Mouse (Mus musculus) myocyte (in vitro differentiated cells): ENCODE results near the gene Twsg1.

Experiments used
- POLR2A ChIP-seq: IDR thresholded peaks from one replicate; pipeline ENCODE4 v1.6.1; 2011; ENCODE audit warnings: low read depth, mild to moderate bottlenecking, control low read depth, moderate library complexity; ENCODE audit not compliant: insufficient read length
- TCF12 ChIP-seq: IDR thresholded peaks from one replicate; pipeline ENCODE4 v1.6.1; 2011; ENCODE audit warnings: mild to moderate bottlenecking, control low read depth; ENCODE audit not compliant: poor library complexity, insufficient read depth, severe bottlenecking

GRCm38 (mm10) chr17:65937671-65938070, 13.4 kb downstream of the Twsg1 start:
- TF ChIP-seq TCF12 (no peak), POLR2A (no peak)
